7 mouse cellular contexts compared by ENCODE assay signal in genomic region chrX:71491931-71492633, GRCm38 (mm10). TPM values are rescaled to one million over a fixed set of nuclear protein-coding genes. Genes with fewer than 3 reads are reported as not detected.
DNase-seq lines count a peak whose midpoint lies in the region; ATAC-seq and TF ChIP-seq lines count a peak whose summit lies in the region.

No protein-coding gene starts in this region.

- H3K36me3 ChIP-seq in hindbrain, embryonic 15.5 days: no peaks in the 10 kb centered on the region
- no peaks in the 10 kb centered on the region for H3K36me3 ChIP-seq in midbrain, embryonic 13.5 days

- H3K9ac ChIP-seq in hindbrain, embryonic 15.5 days: peak overlapping the region; percentile 68
- H3K9ac ChIP-seq in midbrain, embryonic 13.5 days (replicated peaks): peak overlapping the region; percentile 72

- no peaks in the 10 kb centered on the region for H3K27me3 ChIP-seq in hindbrain, embryonic 15.5 days
- H3K27me3 ChIP-seq in midbrain, embryonic 13.5 days: no peaks in the 10 kb centered on the region

- peak overlapping the region; percentile 40 for H3K4me3 ChIP-seq in cortical plate, adult 2 months (ENCODE audit: insufficient read depth, low read length)
- H3K4me3 ChIP-seq in hindbrain, embryonic 15.5 days: peak overlapping the region; percentile 52
- peak overlapping the region; percentile 51 for H3K4me3 ChIP-seq in midbrain, embryonic 13.5 days (replicated peaks)

- DNase-seq in retina, embryonic 14.5 days (ENCODE audit: low spot score): peak; percentile 1
- no peak for DNase-seq in retina, postnatal 1 day
- DNase-seq in thymus, adult 18-20 months: no peak
- DNase-seq in frontal cortex, adult 2 months (ENCODE audit: extremely low spot score in 1 of 2, low spot score in 1 of 2): no peak

- no peak; the same call in 1 of the 2 replicates for ATAC-seq in hindbrain, embryonic 15.5 days (ENCODE audit: low FRiP score, low read depth)
- ATAC-seq in midbrain, embryonic 13.5 days: no peak

- no peaks in the 10 kb centered on the region for H3K4me1 ChIP-seq in cortical plate, adult 2 months (ENCODE audit: control insufficient read depth, insufficient read depth, low read length)
- H3K4me1 ChIP-seq in hindbrain, embryonic 15.5 days (replicated peaks): peaks cover 12% of the 10 kb centered on the region
- peaks cover 12% of the 10 kb centered on the region for H3K4me1 ChIP-seq in midbrain, embryonic 13.5 days (replicated peaks)

- peak overlapping the region; percentile 78 for H3K4me2 ChIP-seq in hindbrain, embryonic 15.5 days
- peak overlapping the region; percentile 67 for H3K4me2 ChIP-seq in midbrain, embryonic 13.5 days (replicated peaks)

- TF ChIP-seq POLR2A in cortical plate, adult 2 months (IDR thresholded peaks at IDR 0.05; ENCODE audit: extremely low read depth, insufficient read depth, low read length): no peak

- H3K27ac ChIP-seq in cortical plate, adult 2 months (ENCODE audit: insufficient read depth, low read length): peak overlapping the region; percentile 76; the same call in 1 of the 2 replicates
- H3K27ac ChIP-seq in hindbrain, embryonic 15.5 days (replicated peaks): peak overlapping the region; percentile 93
- H3K27ac ChIP-seq in midbrain, embryonic 13.5 days: peak overlapping the region; percentile 90

- TF ChIP-seq CTCF in cortical plate, adult 2 months (IDR thresholded peaks at IDR 0.05; ENCODE audit: extremely low read depth, insufficient read depth, low read length): no peak

- WGBS in hindbrain, embryonic 15.5 days: 14% methylated on average over 16 of the region's 17 CpGs
- WGBS in midbrain, embryonic 13.5 days: 23% methylated on average over 17 of the region's 17 CpGs

- no peaks in the 10 kb centered on the region for H3K9me3 ChIP-seq in hindbrain, embryonic 15.5 days
- H3K9me3 ChIP-seq in midbrain, embryonic 13.5 days: no peaks in the 10 kb centered on the region

RNA-seq across cellular contexts. Expression of gene Cd99l2, which starts 0.6 kb away (rescaled TPM):
- polyA plus RNA-seq in cortical plate, adult 2 months (2012; rRNA removed): 56.4 and 56.6 TPM in 2 replicates
- polyA plus RNA-seq in hindbrain, embryonic 15.5 days (2015; fragmentation: Nextera tagmentation; extraction: Ambion mirVana): 85.2 and 86.4 TPM in 2 replicates
- polyA plus RNA-seq in midbrain, embryonic 13.5 days (2015; fragmentation: Nextera tagmentation; extraction: Ambion mirVana): 53.6 and 58.6 TPM in 2 replicates
- polyA plus RNA-seq in frontal cortex, adult 2 months (2012; rRNA removed): 45.1 and 51.3 TPM in 2 replicates
